Mouse (Mus musculus) cerebellum, adult 2 months (tissue): ENCODE measurements around the gene Isyna1.

Source experiments
- CTCF ChIP-seq: fragments of 200-500 bp; IDR thresholded peaks from 2 replicates; pipeline ENCODE4 v1.5.1; 2011; ENCODE audit warnings: low read depth, mild to moderate bottlenecking, control low read depth, low read length, moderate library complexity, borderline replicate concordance; ENCODE audit not compliant: insufficient read depth
- POLR2A ChIP-seq: fragments of 200-500 bp; IDR thresholded peaks from 2 replicates; pipeline ENCODE4 v1.6.1; 2011; ENCODE audit warnings: low read length, control low read depth, borderline replicate concordance; ENCODE audit not compliant: insufficient read depth

GRCm38 (mm10) chr8:70617985-70618384 is 23.8 kb downstream of the Isyna1 start:
- no peak for TF ChIP-seq CTCF
- TF ChIP-seq POLR2A = no peak
